ENCODE assay signal across 9 mouse cellular contexts in genomic region chr10:13429766-13430165, GRCm38 (mm10). TPM values are rescaled to one million over a fixed set of nuclear protein-coding genes. Genes with fewer than 3 reads are reported as not detected.
DNase-seq lines count a peak whose midpoint lies in the region; ATAC-seq and TF ChIP-seq lines count a peak whose summit lies in the region.
"Had no signal": no experiment of that assay in that cellular context is flagged by ENCODE, and none has a peak within 500 bp of the region (broad histone marks: within the 10 kb centered on the region; RNA-seq: fewer than 3 reads in every experiment).

No protein-coding gene starts in this region.

- no peak for TF ChIP-seq EP300 in heart, postnatal 0 days (IDR thresholded peaks at IDR 0.05; ENCODE audit: low read depth)

- peak overlapping the region; percentile 30; the same call in 1 of the 2 replicates for H3K27ac ChIP-seq in embryonic facial prominence, embryonic 10.5 days (replicated peaks)
- no peak overlapping the region for H3K27ac ChIP-seq in heart, postnatal 0 days (ENCODE audit: low read depth)

- no peak overlapping the region for H3K4me2 ChIP-seq in heart, postnatal 0 days (ENCODE audit: low read depth, low read length)

- no peak overlapping the region for H3K4me3 ChIP-seq in embryonic facial prominence, embryonic 10.5 days
- H3K4me3 ChIP-seq in heart, postnatal 0 days (ENCODE audit: low read depth, low read length), result no peak overlapping the region
- H3K4me3 ChIP-seq: limb, embryonic 15.5 days had no signal

- ATAC-seq in heart, postnatal 0 days (ENCODE audit: insufficient read depth, low read depth), result peak; percentile 62; the same call in 1 of the 2 replicates

- H3K36me3 ChIP-seq in embryonic facial prominence, embryonic 10.5 days (replicated peaks), result no peaks in the 10 kb centered on the region
- no peaks in the 10 kb centered on the region for H3K36me3 ChIP-seq in heart, postnatal 0 days (replicated peaks; ENCODE audit: control insufficient read depth, insufficient read depth, low read length)
- H3K36me3 ChIP-seq: limb, embryonic 15.5 days had no signal

- peak; percentile 25 for DNase-seq in cerebellum, adult 11 months
- no peak for DNase-seq in cerebellum, adult 11-12 months
- peak; percentile 69 for DNase-seq in adrenal gland, adult 2 months
- DNase-seq in embryonic facial prominence, embryonic 10.5 days (ENCODE audit: low spot score), result peak; percentile 70
- peak; percentile 74 for DNase-seq in heart, postnatal 0 days (ENCODE audit: low spot score)
- peak; percentile 35 for DNase-seq in layer of hippocampus, adult 9-10 months (ENCODE audit: low spot score)
- peak; percentile 64 for DNase-seq in lung, postnatal 25 days (ENCODE audit: low spot score)
- DNase-seq in right cerebral cortex, adult 2 months (ENCODE audit: low spot score in 2 of 2), result peak; percentile 68 to 79

- H3K27me3 ChIP-seq in embryonic facial prominence, embryonic 10.5 days (replicated peaks; ENCODE audit: low read depth, poor library complexity, severe bottlenecking), result no peaks in the 10 kb centered on the region
- no peaks in the 10 kb centered on the region for H3K27me3 ChIP-seq in heart, postnatal 0 days (ENCODE audit: control insufficient read depth, insufficient read depth, low read length)
- H3K27me3 ChIP-seq: limb, embryonic 15.5 days had no signal

- TF ChIP-seq CTCF in heart, postnatal 0 days (IDR thresholded peaks at IDR 0.05; ENCODE audit: low read depth), result peak; percentile 79

- whole genome bisulfite sequencing in embryonic facial prominence, embryonic 10.5 days, result 20% methylated on average over 5 of the region's 5 CpGs
- 5% methylated on average over 5 of the region's 5 CpGs for WGBS in heart, postnatal 0 days

- peaks cover 31% of the 10 kb centered on the region for H3K4me1 ChIP-seq in embryonic facial prominence, embryonic 10.5 days
- H3K4me1 ChIP-seq in heart, postnatal 0 days (ENCODE audit: control insufficient read depth, insufficient read depth), result peaks cover 5% of the 10 kb centered on the region; the same call in 1 of the 2 replicates

- H3K9ac ChIP-seq in heart, postnatal 0 days (replicated peaks; ENCODE audit: low read depth, low read length), result no peak overlapping the region
- H3K9ac ChIP-seq: limb, embryonic 15.5 days had no signal

- no peaks in the 10 kb centered on the region for H3K9me3 ChIP-seq in embryonic facial prominence, embryonic 10.5 days
- no peaks in the 10 kb centered on the region for H3K9me3 ChIP-seq in heart, postnatal 0 days (replicated peaks; ENCODE audit: control insufficient read depth, low read length)
- H3K9me3 ChIP-seq: limb, embryonic 15.5 days had no signal

RNA-seq across cellular contexts. Expression of gene Phactr2, which starts 44.4 kb away (rescaled TPM):
- total RNA-seq in adrenal gland, adult 2 months (2021), result 10 to 100 TPM; 26.8 to 27.2 TPM
- 6.4 and 8.0 TPM in 2 replicates for polyA plus RNA-seq in adrenal gland, adult 2 months (2012; rRNA removed)
- polyA plus RNA-seq in embryonic facial prominence, embryonic 10.5 days (2016; fragmentation: Nextera tagmentation; extraction: Ambion mirVana), result 16.8 and 18.3 TPM in 2 replicates
- 51.1 and 62.5 TPM in 2 replicates for total RNA-seq in heart, postnatal 0 days (2014; rRNA removed; ENCODE audit: low replicate concordance)
- 39.6 and 40.6 TPM in 2 replicates for polyA plus RNA-seq in heart, postnatal 0 days (2015; fragmentation: Nextera tagmentation; extraction: Ambion mirVana)
